Mouse (Mus musculus): ENCODE data around the gene Top2a. TPM values are rescaled to one million over a fixed set of nuclear protein-coding genes. Genes with fewer than 3 reads are reported as not detected.

The Top2a gene
- 33.4 TPM for polyA plus RNA-seq (2017; shearing (Covaris generic))

DNA sequence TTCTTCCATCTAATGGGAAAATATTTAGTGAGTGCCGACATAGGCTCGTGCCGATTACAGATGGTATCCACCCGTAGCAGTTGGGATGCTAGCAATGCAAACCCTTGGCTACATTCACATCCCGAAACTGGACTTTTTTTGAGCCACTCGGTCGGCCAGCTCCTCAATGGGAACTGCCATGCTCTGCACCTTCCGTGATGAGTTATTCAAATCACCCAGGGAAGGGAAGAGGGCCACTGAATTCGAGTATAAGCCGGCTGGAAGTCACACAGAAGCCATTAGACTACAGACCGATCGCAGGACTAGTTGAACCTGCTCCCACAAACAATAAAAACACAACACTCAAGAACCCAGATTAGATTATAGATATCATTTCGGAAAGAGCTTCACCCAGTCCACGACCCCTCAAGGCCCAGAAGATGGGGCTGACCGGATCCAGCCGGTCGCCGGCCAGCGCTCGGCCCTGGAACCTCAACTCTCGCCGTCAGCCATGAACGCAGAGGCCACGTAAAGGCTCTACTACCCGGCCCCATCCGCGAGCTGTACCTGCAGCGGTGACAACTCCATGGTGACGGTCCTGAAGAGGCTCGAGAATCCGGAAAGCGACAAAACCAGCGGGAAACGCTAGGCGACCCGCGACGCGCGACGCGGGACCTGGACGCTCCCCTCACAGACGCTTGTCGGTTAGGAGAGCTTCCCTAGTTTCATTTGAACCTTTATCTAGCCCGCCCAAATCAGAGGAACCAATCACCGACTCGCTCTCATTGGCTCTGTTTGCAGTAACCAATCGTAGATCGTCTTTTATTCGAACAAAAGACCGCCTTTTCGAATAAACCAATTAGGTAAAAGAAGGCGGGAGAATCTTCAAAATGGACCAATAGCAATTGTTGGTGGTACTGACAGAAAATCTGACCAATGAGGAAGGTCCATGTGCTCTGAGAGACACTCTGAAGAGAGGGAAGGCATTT is at the start of gene Top2a:
Top2a (minus strand) TSS at position 690 of the 968 bp plus-strand sequence.

DNA sequence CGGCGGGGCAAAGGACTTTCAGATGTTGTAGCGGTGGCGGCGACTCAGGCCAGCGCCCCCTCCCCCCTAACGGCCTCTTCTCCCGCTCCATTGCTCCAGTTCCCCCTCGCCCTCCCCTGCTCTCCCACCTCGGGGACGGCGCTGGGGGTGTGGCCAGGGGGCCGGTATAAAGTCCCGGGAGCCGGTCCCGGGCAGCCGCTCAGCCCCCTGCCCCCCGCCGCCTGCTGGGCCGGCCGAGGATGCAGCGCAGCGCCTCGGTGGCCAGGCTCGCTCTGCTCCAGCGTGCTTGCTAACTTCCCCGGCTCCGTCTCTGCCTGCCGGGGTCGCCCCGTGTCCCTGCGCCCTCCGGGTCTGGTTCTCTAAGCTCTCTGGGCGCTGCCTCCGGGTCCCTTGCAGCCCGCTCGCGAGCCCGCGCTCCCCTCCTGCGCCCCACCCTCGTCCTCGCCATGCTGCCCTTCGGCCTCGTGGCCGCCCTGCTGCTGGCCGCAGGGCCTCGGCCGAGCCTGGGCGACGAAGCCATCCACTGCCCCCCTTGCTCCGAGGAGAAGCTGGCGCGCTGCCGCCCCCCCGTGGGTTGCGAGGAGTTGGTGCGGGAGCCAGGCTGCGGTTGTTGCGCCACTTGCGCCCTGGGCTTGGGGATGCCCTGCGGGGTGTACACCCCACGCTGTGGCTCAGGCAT is 17.2 kb upstream of the Top2a start, which contains the start of gene Igfbp4:
Igfbp4 (plus strand) TSS at position 194 of the 679 bp plus-strand sequence.

DNA sequence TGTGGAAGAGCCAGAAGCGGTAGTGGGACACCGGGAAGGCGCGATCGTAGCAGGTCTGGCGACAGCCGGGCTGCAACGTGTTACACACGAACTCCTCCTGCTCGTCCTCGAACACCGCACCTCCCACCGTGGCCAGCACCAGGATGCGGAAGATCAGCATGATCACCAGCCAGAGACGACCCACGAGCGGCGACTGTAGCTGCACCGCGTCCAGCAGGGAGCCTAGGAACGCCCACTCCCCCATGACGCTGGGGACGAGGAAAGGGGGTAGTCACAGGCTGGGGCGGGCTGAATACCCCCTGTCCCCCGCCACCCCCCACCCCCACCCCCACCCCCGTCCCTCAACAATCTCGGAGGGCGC is 41.2 kb downstream of the Top2a start, which contains the start of gene Gjd3:
Gjd3 (minus strand) TSS at position 244 of the 361 bp plus-strand sequence.

Other genes starting within 250 kb of the Top2a start
- 6.5 TPM for gene Nr1d1, start 248.9 kb downstream of the Top2a start, polyA plus RNA-seq (2017; shearing (Covaris generic))
- gene Msl1, start 228.7 kb downstream of the Top2a start, polyA plus RNA-seq (2017; shearing (Covaris generic)) = 13.2 TPM
- gene Casc3, start 219.3 kb downstream of the Top2a start, polyA plus RNA-seq (2017; shearing (Covaris generic)) = 13.3 TPM
- 0.34 TPM for gene Rapgefl1, start 187.4 kb downstream of the Top2a start, polyA plus RNA-seq (2017; shearing (Covaris generic))
- gene Wipf2, start 160.6 kb downstream of the Top2a start, polyA plus RNA-seq (2017; shearing (Covaris generic)) = 4.0 TPM
- 6.7 TPM for gene Cdc6, start 116.4 kb downstream of the Top2a start, polyA plus RNA-seq (2017; shearing (Covaris generic))
- 48.0 TPM for gene Rara, start 96.4 kb downstream of the Top2a start, polyA plus RNA-seq (2017; shearing (Covaris generic))
- gene Gjd3, start 41.2 kb downstream of the Top2a start, polyA plus RNA-seq (2017; shearing (Covaris generic)) = not detected
- gene Igfbp4, start 17.1 kb upstream of the Top2a start, polyA plus RNA-seq (2017; shearing (Covaris generic)) = 20.6 TPM
- 0.13 TPM for gene Tns4, start 65.1 kb upstream of the Top2a start, polyA plus RNA-seq (2017; shearing (Covaris generic))
- gene Ccr7, start 130.9 kb upstream of the Top2a start, polyA plus RNA-seq (2017; shearing (Covaris generic)) = 390 TPM
- gene Smarce1, start 206.8 kb upstream of the Top2a start, polyA plus RNA-seq (2017; shearing (Covaris generic)) = 205 TPM
- 1.2 TPM for gene Krt222, start 219.9 kb upstream of the Top2a start, polyA plus RNA-seq (2017; shearing (Covaris generic))

Data from activated CD4-positive, CD25-positive, alpha-beta regulatory T cell, adult 9 weeks (primary cell).